ENCODE assay signal across 10 mouse cellular contexts in the genomic region with DNA sequence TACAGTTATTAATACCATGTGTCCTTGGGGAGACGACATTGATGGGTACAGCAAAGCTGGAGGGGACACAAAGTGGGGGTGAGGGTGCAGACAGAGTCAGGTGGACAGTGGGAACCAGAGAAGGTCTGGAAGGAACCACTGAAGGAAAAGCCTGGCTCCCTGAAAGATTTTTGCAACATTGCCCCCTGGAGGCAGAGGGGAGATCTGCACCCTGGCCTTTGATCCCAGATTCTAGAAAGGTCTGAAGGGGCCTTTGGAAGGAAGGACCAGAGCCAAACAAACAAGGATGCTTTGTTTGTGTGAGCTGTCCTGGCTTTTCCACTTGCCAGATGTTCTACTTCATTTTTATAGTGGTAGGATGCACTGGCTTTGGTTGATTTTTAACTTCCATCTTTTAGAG. TPM values are rescaled to one million over a fixed set of nuclear protein-coding genes. Genes with fewer than 3 reads are reported as not detected.
A peak's percentile ranks its signal among the peaks of the same experiment; 100 is the strongest.
DNase-seq lines count a peak whose midpoint lies in the region; ATAC-seq and TF ChIP-seq lines count a peak whose summit lies in the region.
"Had no signal": no experiment of that assay in that cellular context is flagged by ENCODE, and none has a peak within 500 bp of the region (broad histone marks: within the 10 kb centered on the region; RNA-seq: fewer than 3 reads in every experiment).

No protein-coding gene starts in this region.

- H3K27ac ChIP-seq in heart, embryonic 12.5 days (ENCODE audit: poor library complexity, severe bottlenecking): no peak overlapping the region
- H3K27ac ChIP-seq: embryonic facial prominence, embryonic 15.5 days; liver, embryonic 15.5 days had no signal

- H3K9ac ChIP-seq in heart, embryonic 12.5 days: no peak overlapping the region
- H3K9ac ChIP-seq: embryonic facial prominence, embryonic 15.5 days; liver, embryonic 15.5 days had no signal

- no peaks in the 10 kb centered on the region for H3K79me2 ChIP-seq in C2C12 (ENCODE audit: control insufficient read depth, insufficient read depth)

- no peak overlapping the region for H3K4me3 ChIP-seq in heart, embryonic 12.5 days
- H3K4me3 ChIP-seq in C2C12 (ENCODE audit: insufficient read depth, poor library complexity, severe bottlenecking): no peak overlapping the region
- H3K4me3 ChIP-seq: embryonic facial prominence, embryonic 15.5 days; liver, embryonic 15.5 days had no signal

- no peaks in the 10 kb centered on the region for H3K79me3 ChIP-seq in C2C12 (ENCODE audit: low read depth)

- peaks cover 41% of the 10 kb centered on the region for H3K27me3 ChIP-seq in heart, embryonic 12.5 days (replicated peaks)
- H3K27me3 ChIP-seq in C2C12 (ENCODE audit: control insufficient read depth, insufficient read depth, insufficient read length): peaks cover 27% of the 10 kb centered on the region
- H3K27me3 ChIP-seq: embryonic facial prominence, embryonic 15.5 days had no signal

- no peaks in the 10 kb centered on the region for H3K9me3 ChIP-seq in heart, embryonic 12.5 days (replicated peaks)
- H3K9me3 ChIP-seq: embryonic facial prominence, embryonic 15.5 days; liver, embryonic 15.5 days had no signal

- H3K36me3 ChIP-seq in heart, embryonic 12.5 days: no peaks in the 10 kb centered on the region
- H3K36me3 ChIP-seq in C2C12 (ENCODE audit: control insufficient read depth, insufficient read depth): no peaks in the 10 kb centered on the region
- H3K36me3 ChIP-seq: embryonic facial prominence, embryonic 15.5 days; liver, embryonic 15.5 days had no signal

- 24% methylated on average over 1 of the region's 1 CpGs for WGBS in heart, embryonic 12.5 days

- H3K4me2 ChIP-seq in heart, embryonic 12.5 days: no peak overlapping the region
- H3K4me2 ChIP-seq: embryonic facial prominence, embryonic 15.5 days; liver, embryonic 15.5 days had no signal

- ATAC-seq in heart, embryonic 12.5 days (ENCODE audit: insufficient number of reproducible peaks, low FRiP score): no peak
- ATAC-seq in megakaryocyte progenitor cell, adult 5-6 weeks (replicated peaks; ENCODE audit: poor library complexity): peak; percentile 69

- peak; percentile 83 for DNase-seq in heart, adult 8-10 months (ENCODE audit: low spot score)
- DNase-seq in adrenal gland, postnatal 10 days: peak; percentile 83
- DNase-seq in embryo, embryonic 9.5 days (ENCODE audit: extremely low spot score): peak; percentile 56
- DNase-seq in kidney, postnatal 10 days: peak; percentile 84
- peak; percentile 40 for DNase-seq in urinary bladder, adult 2 months (ENCODE audit: low spot score)

- no peak overlapping the region for H3ac ChIP-seq in C2C12 (ENCODE audit: control insufficient read depth, insufficient read length, low read depth)

- peak; percentile 24 for TF ChIP-seq CTCF in C2C12 (IDR thresholded peaks at IDR 0.05; ENCODE audit: control insufficient read depth, insufficient read depth, insufficient read length)

- H3K4me1 ChIP-seq in heart, embryonic 12.5 days (replicated peaks): peaks cover 25% of the 10 kb centered on the region; the same call in 1 of the 2 replicates
- H3K4me1 ChIP-seq: liver, embryonic 15.5 days had no signal

TF ChIP-seq in C2C12, 6 proteins besides CTCF, POLR2A, EP300 and RAD21:
- no peak for TF ChIP-seq FOSL1 (IDR thresholded peaks at IDR 0.05; ENCODE audit: insufficient read depth, low read length, poor library complexity, severe bottlenecking)
- no peak for TF ChIP-seq MYOD1 (IDR thresholded peaks at IDR 0.05; ENCODE audit: control insufficient read depth, insufficient read length, low read depth)
- no peak for TF ChIP-seq MAX (IDR thresholded peaks at IDR 0.05)
- TF ChIP-seq USF1 (IDR thresholded peaks at IDR 0.05; ENCODE audit: low read depth): no peak
- TF ChIP-seq CEBPB (IDR thresholded peaks at IDR 0.05; ENCODE audit: low read depth): no peak
- TF ChIP-seq MYOG (IDR thresholded peaks at IDR 0.05; ENCODE audit: control insufficient read depth, extremely low read depth, insufficient read length): no peak

RNA-seq across cellular contexts. Expression of a gene that starts 0.7 kb away (rescaled TPM):
- 1 to 10 TPM; 8.3 to 9.1 (median 8.9) TPM for total RNA-seq in heart, adult 8-10 months (2022)
- 0.65 and 0.77 TPM in 2 replicates for polyA plus RNA-seq in heart, embryonic 12.5 days (2016; fragmentation: Nextera tagmentation; extraction: Ambion mirVana)
- not detected for polyA plus RNA-seq in C2C12 (2012; fragmentation: generic; extraction: Trizol)
- 10 to 100 TPM; 17.5 to 17.6 TPM for total RNA-seq in adrenal gland, postnatal 10 days (2021)
- total RNA-seq in megakaryocyte progenitor cell, adult 5-6 weeks (2015): 0.07 and 0.10 TPM in 2 replicates
- 0.10 and 0.12 TPM in 2 replicates for total RNA-seq in megakaryocyte progenitor cell, adult 5-6 weeks (2017)
- 23.3 and 27.0 TPM in 2 replicates for polyA plus RNA-seq in urinary bladder, adult 2 months (2012; rRNA removed)

RNA-seq across cellular contexts. Expression of a gene that starts 19.6 kb away (rescaled TPM):
- total RNA-seq in heart, adult 8-10 months (2022): under 1 TPM in 1 of 4 experiments, not detected in 3; 0.44 TPM
- not detected in 2 replicates for polyA plus RNA-seq in heart, embryonic 12.5 days (2016; fragmentation: Nextera tagmentation; extraction: Ambion mirVana)
- polyA plus RNA-seq in C2C12 (2012; fragmentation: generic; extraction: Trizol): not detected
- not detected for total RNA-seq in adrenal gland, postnatal 10 days (2021)
- total RNA-seq in megakaryocyte progenitor cell, adult 5-6 weeks (2015): not detected in 2 replicates
- total RNA-seq in megakaryocyte progenitor cell, adult 5-6 weeks (2017): not detected in 2 replicates
- 0.12 and 0.19 TPM in 2 replicates for polyA plus RNA-seq in urinary bladder, adult 2 months (2012; rRNA removed)
- polyA plus RNA-seq: embryonic facial prominence, embryonic 15.5 days; liver, embryonic 15.5 days had no signal

RNA-seq across cellular contexts. Expression of a gene that starts 52.8 kb away (rescaled TPM):
- total RNA-seq in heart, adult 8-10 months (2022): not detected
- polyA plus RNA-seq in heart, embryonic 12.5 days (2016; fragmentation: Nextera tagmentation; extraction: Ambion mirVana): not detected in 2 replicates
- polyA plus RNA-seq in C2C12 (2012; fragmentation: generic; extraction: Trizol): not detected
- not detected for total RNA-seq in adrenal gland, postnatal 10 days (2021)
- total RNA-seq in megakaryocyte progenitor cell, adult 5-6 weeks (2015): not detected in 2 replicates
- total RNA-seq in megakaryocyte progenitor cell, adult 5-6 weeks (2017): not detected in 2 replicates
- polyA plus RNA-seq in urinary bladder, adult 2 months (2012; rRNA removed): not detected in 2 replicates
- polyA plus RNA-seq: embryonic facial prominence, embryonic 15.5 days; liver, embryonic 15.5 days had no signal

Comparison
In these comparisons a context has a peak if more than half of its experiments do, and no peak if none do; other contexts are left out.
1. RNA of a gene that starts 0.7 kb away (total RNA-seq): 17.5 to 17.6 TPM in adrenal gland, postnatal 10 days and 8.3 to 9.1 TPM in heart, adult 8-10 months; 0.07 to 0.12 TPM in megakaryocyte progenitor cell, adult 5-6 weeks; every median in the first group is over 4 times any median in the second.
2. Peak in every context shown above with its lines, with median percentiles within 50 percentile points of each other: DNase-seq.